Comparison of ENCODE assay signal across 12 mouse cellular contexts in the genomic region with DNA sequence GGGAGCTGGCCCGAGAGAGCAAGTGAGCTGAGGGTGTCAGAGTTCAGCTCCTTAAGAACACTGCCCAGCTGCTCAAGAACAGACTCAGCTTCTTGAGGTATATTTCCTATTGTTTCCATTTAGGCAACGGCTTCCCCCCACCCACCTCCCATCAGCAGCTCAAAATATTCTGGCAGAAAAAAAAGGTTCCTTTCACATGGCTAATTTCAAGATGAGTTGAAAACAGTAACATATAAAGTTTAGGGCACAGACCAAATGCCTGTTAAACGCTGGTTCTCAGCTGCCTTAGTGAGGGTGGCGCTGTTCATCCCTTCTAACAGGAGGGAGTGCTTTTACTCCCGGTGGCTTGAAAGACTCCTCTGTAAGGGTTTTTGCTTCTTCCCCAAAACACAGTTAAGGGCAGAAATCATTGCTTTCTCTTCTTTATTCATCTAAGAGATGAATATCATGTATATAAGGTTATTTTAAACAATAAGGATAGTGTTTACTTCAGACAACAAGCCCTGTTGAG. TPM values are rescaled to one million over a fixed set of nuclear protein-coding genes. Genes with fewer than 3 reads are reported as not detected.
DNase-seq lines count a peak whose midpoint lies in the region; ATAC-seq and TF ChIP-seq lines count a peak whose summit lies in the region.
"Had no signal": no experiment of that assay in that cellular context is flagged by ENCODE, and none has a peak within 500 bp of the region (broad histone marks: within the 10 kb centered on the region; RNA-seq: fewer than 3 reads in every experiment).

No protein-coding gene starts in this region.

- no peak overlapping the region for H3K4me2 ChIP-seq in forebrain, postnatal 0 days (ENCODE audit: low read depth)
- H3K4me2 ChIP-seq in forebrain, embryonic 15.5 days (replicated peaks) = no peak overlapping the region
- H3K4me2 ChIP-seq in embryonic facial prominence, embryonic 14.5 days (ENCODE audit: low read depth, low read length) = no peak overlapping the region
- H3K4me2 ChIP-seq: intestine, embryonic 15.5 days had no signal

- H3K36me3 ChIP-seq in forebrain, postnatal 0 days (ENCODE audit: insufficient read depth) = 0 out of 2 replicates have a peak, but pooled peaks cover 3% of the 10 kb centered on the region
- no peaks in the 10 kb centered on the region; the same call in 1 of the 2 replicates for H3K36me3 ChIP-seq in forebrain, embryonic 15.5 days
- H3K36me3 ChIP-seq in spleen, adult 2 months (ENCODE audit: control insufficient read depth, insufficient read depth, low read length) = no peaks in the 10 kb centered on the region
- no peaks in the 10 kb centered on the region for H3K36me3 ChIP-seq in embryonic facial prominence, embryonic 14.5 days (ENCODE audit: control insufficient read depth, insufficient read depth, low read length)
- H3K36me3 ChIP-seq: intestine, embryonic 15.5 days had no signal

- 32% methylated on average over 5 of the region's 5 CpGs for WGBS in forebrain, postnatal 0 days
- WGBS in forebrain, embryonic 15.5 days = 42% methylated on average over 5 of the region's 5 CpGs
- 15% methylated on average over 5 of the region's 5 CpGs for WGBS in spleen, adult 2 months
- WGBS in embryonic facial prominence, embryonic 14.5 days = 49% methylated on average over 5 of the region's 5 CpGs

- H3K9ac ChIP-seq in forebrain, postnatal 0 days = no peak overlapping the region
- H3K9ac ChIP-seq in forebrain, embryonic 15.5 days (replicated peaks) = no peak overlapping the region
- no peak overlapping the region for H3K9ac ChIP-seq in embryonic facial prominence, embryonic 14.5 days (ENCODE audit: low read depth, low read length)
- H3K9ac ChIP-seq: intestine, embryonic 15.5 days had no signal

- H3K27ac ChIP-seq in forebrain, postnatal 0 days (ENCODE audit: low read depth, low read length) = no peak overlapping the region
- no peak overlapping the region for H3K27ac ChIP-seq in forebrain, embryonic 15.5 days (replicated peaks)
- H3K27ac ChIP-seq in spleen, adult 2 months (ENCODE audit: insufficient read depth, low read length) = peak overlapping the region; percentile 94
- peak overlapping the region; percentile 33; the same call in 1 of the 2 replicates for H3K27ac ChIP-seq in embryonic facial prominence, embryonic 14.5 days (replicated peaks; ENCODE audit: low read depth, low read length)
- H3K27ac ChIP-seq: intestine, embryonic 15.5 days had no signal

- TF ChIP-seq CTCF in forebrain, postnatal 0 days (IDR thresholded peaks at IDR 0.05; ENCODE audit: low read depth) = peak; percentile 47
- TF ChIP-seq CTCF in spleen, adult 2 months (IDR thresholded peaks at IDR 0.05; ENCODE audit: extremely low read depth, insufficient read depth, insufficient read length, insufficient replicate concordance) = peak; percentile 4; the same call in 1 of the 2 replicates

- TF ChIP-seq POLR2A in spleen, adult 2 months (IDR thresholded peaks at IDR 0.05; ENCODE audit: low read depth, low read length) = no peak

- no peak for ATAC-seq in forebrain, postnatal 0 days
- no peak for ATAC-seq in forebrain, embryonic 15.5 days (replicated peaks)
- no peak for ATAC-seq in embryonic facial prominence, embryonic 14.5 days (ENCODE audit: low read depth)
- ATAC-seq: intestine, embryonic 15.5 days had no signal

- H3K4me1 ChIP-seq in forebrain, postnatal 0 days (ENCODE audit: insufficient read depth) = peaks cover 35% of the 10 kb centered on the region
- peaks cover 80% of the 10 kb centered on the region for H3K4me1 ChIP-seq in forebrain, embryonic 15.5 days
- peaks cover 31% of the 10 kb centered on the region for H3K4me1 ChIP-seq in spleen, adult 2 months (ENCODE audit: control insufficient read depth, insufficient read depth, insufficient read length)
- peaks cover 20% of the 10 kb centered on the region for H3K4me1 ChIP-seq in embryonic facial prominence, embryonic 14.5 days (ENCODE audit: control insufficient read depth, insufficient read depth, low read length)

- no peaks in the 10 kb centered on the region for H3K9me3 ChIP-seq in forebrain, postnatal 0 days (ENCODE audit: low read length)
- no peaks in the 10 kb centered on the region for H3K9me3 ChIP-seq in forebrain, embryonic 15.5 days
- peaks cover 3% of the 10 kb centered on the region; the same call in 1 of the 2 replicates for H3K9me3 ChIP-seq in embryonic facial prominence, embryonic 14.5 days (ENCODE audit: control insufficient read depth, low read length)
- H3K9me3 ChIP-seq: intestine, embryonic 15.5 days had no signal

- no peak for DNase-seq in forebrain, postnatal 0 days
- no peak for DNase-seq in spleen, adult 2 months (ENCODE audit: low read depth in 1 of 2, low spot score in 2 of 2)
- DNase-seq in spleen, postnatal 10 days (ENCODE audit: low spot score in 2 of 2) = no peak
- no peak for DNase-seq in embryonic facial prominence, embryonic 14.5 days (ENCODE audit: low spot score)
- peak; percentile 59 for DNase-seq in naive thymus-derived CD4-positive, alpha-beta T cell, adult 2 months (ENCODE audit: low read depth)
- DNase-seq in cerebellum, postnatal 36 days = no peak
- DNase-seq in layer of hippocampus, postnatal 14 days (ENCODE audit: low spot score in 2 of 2) = no peak
- DNase-seq: cerebellum, postnatal 25 days; right cerebral cortex, postnatal 14 days had no signal

- no peak overlapping the region for H3K4me3 ChIP-seq in forebrain, postnatal 0 days (ENCODE audit: low read depth, low read length)
- no peak overlapping the region for H3K4me3 ChIP-seq in forebrain, embryonic 15.5 days
- peak overlapping the region; percentile 5; the same call in 1 of the 2 replicates for H3K4me3 ChIP-seq in spleen, adult 2 months (ENCODE audit: extremely low read depth, insufficient read depth, insufficient read length)
- no peak overlapping the region for H3K4me3 ChIP-seq in embryonic facial prominence, embryonic 14.5 days (ENCODE audit: low read depth, low read length)
- H3K4me3 ChIP-seq: erythroblast, embryonic 14.5 days; intestine, embryonic 15.5 days had no signal

- no peaks in the 10 kb centered on the region for H3K27me3 ChIP-seq in forebrain, postnatal 0 days (ENCODE audit: insufficient read depth, low read length)
- H3K27me3 ChIP-seq in forebrain, embryonic 15.5 days = no peaks in the 10 kb centered on the region
- H3K27me3 ChIP-seq in spleen, adult 2 months (ENCODE audit: control insufficient read depth, insufficient read depth, low read length) = no peaks in the 10 kb centered on the region
- H3K27me3 ChIP-seq in embryonic facial prominence, embryonic 14.5 days (replicated peaks; ENCODE audit: control insufficient read depth, insufficient read depth, low read length) = no peaks in the 10 kb centered on the region
- H3K27me3 ChIP-seq: intestine, embryonic 15.5 days had no signal

RNA-seq across cellular contexts. Expression of a gene that starts 8.4 kb away (rescaled TPM):
- 447 and 546 TPM in 2 replicates for total RNA-seq in forebrain, postnatal 0 days (2014; rRNA removed)
- polyA plus RNA-seq in forebrain, postnatal 0 days (2015; fragmentation: Nextera tagmentation; extraction: Ambion mirVana) = 367 and 462 TPM in 2 replicates
- polyA plus RNA-seq in forebrain, embryonic 15.5 days (2015; fragmentation: Nextera tagmentation; extraction: Ambion mirVana) = 456 and 468 TPM in 2 replicates
- 25.1 and 34.7 TPM in 2 replicates for polyA plus RNA-seq in spleen, adult 2 months (2012; rRNA removed)
- polyA plus RNA-seq in embryonic facial prominence, embryonic 14.5 days (2014; fragmentation: Nextera tagmentation; extraction: Ambion mirVana) = 59.3 and 63.5 TPM in 2 replicates
- 100 to 1,000 TPM; 384 to 437 TPM for total RNA-seq in layer of hippocampus, postnatal 14 days (2021)
- polyA plus RNA-seq: erythroblast, embryonic 14.5 days had no signal

Comparison
In these comparisons a context has a peak if more than half of its experiments do, and no peak if none do; other contexts are left out.
1. H3K27ac ChIP-seq: peak in spleen, adult 2 months (single experiment) and embryonic facial prominence, embryonic 14.5 days (single experiment); none in forebrain, postnatal 0 days (single experiment) and forebrain, embryonic 15.5 days (single experiment).